Comparison of ENCODE assay signal across 8 mouse cellular contexts in the genomic region with DNA sequence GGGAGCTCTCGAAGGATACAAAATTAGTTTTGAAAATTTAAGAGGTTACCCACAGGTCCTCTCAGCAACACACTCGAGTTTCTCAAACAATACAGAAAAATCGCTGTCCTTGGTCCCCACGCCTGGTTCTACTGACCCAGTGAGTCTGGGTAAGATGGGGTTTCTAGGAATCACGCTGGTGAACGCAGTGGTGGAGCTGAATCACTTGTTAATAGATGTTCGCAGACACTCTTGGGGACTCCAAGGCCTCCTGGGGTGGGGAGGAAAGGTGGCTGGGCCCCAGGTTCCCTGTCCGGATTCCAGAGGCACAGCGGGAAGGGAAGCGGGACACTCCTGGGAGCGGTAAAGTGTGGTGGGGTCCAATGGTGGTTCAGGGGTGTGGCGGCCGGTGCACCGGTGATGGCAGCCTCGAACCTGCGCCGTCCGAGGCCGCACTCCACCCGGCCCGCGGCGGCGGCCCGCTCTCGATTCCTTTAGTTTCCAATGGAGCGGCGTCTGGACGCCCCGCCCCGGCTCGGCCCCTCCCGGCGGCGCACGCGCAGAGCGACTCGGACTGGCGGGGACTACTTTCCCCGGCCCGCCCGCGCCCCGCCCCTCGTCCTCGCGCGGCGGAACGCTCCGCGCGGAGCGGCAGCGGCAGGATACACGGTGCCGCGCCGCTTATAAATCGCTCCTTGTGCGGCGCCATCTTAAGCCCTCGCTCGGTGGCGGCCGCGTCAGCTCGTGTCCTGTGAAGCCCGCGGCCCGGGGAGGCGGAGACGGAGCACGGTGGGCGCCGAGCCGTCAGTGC. TPM values are rescaled to one million over a fixed set of nuclear protein-coding genes. Genes with fewer than 3 reads are reported as not detected.
A peak's percentile ranks its signal among the peaks of the same experiment; 100 is the strongest.
DNase-seq lines count a peak whose midpoint lies in the region; ATAC-seq and TF ChIP-seq lines count a peak whose summit lies in the region.

No protein-coding gene starts in this region.

- no peaks in the 10 kb centered on the region for H3K36me3 ChIP-seq in embryonic facial prominence, embryonic 11.5 days (replicated peaks; ENCODE audit: control insufficient read depth, insufficient read depth, low read depth, low read length)
- peaks cover 9% of the 10 kb centered on the region for H3K36me3 ChIP-seq in limb, embryonic 10.5 days
- H3K36me3 ChIP-seq in midbrain, embryonic 13.5 days = no peaks in the 10 kb centered on the region
- H3K36me3 ChIP-seq in small intestine, adult 2 months (ENCODE audit: control insufficient read depth, insufficient read depth, low read length) = peaks cover 7% of the 10 kb centered on the region; the same call in 1 of the 2 replicates

- TF ChIP-seq POLR2A in small intestine, adult 2 months (IDR thresholded peaks at IDR 0.05; ENCODE audit: low read depth, low read length) = peak; percentile 99

- H3K4me3 ChIP-seq in embryonic facial prominence, embryonic 11.5 days (ENCODE audit: low read depth, low read length) = peak overlapping the region; percentile 72
- peak overlapping the region; percentile 93 for H3K4me3 ChIP-seq in limb, embryonic 10.5 days
- peak overlapping the region; percentile 97 for H3K4me3 ChIP-seq in midbrain, embryonic 13.5 days (replicated peaks)
- H3K4me3 ChIP-seq in small intestine, adult 2 months (ENCODE audit: low read depth, low read length) = peak overlapping the region; percentile 99

- H3K27me3 ChIP-seq in embryonic facial prominence, embryonic 11.5 days (ENCODE audit: control insufficient read depth, insufficient read depth, low read length) = no peaks in the 10 kb centered on the region
- no peaks in the 10 kb centered on the region for H3K27me3 ChIP-seq in limb, embryonic 10.5 days (ENCODE audit: low read depth, poor library complexity, severe bottlenecking)
- H3K27me3 ChIP-seq in midbrain, embryonic 13.5 days = no peaks in the 10 kb centered on the region
- H3K27me3 ChIP-seq in small intestine, adult 2 months (ENCODE audit: control insufficient read depth, insufficient read depth, low read length) = no peaks in the 10 kb centered on the region

- peak overlapping the region; percentile 94 for H3K9ac ChIP-seq in embryonic facial prominence, embryonic 11.5 days (replicated peaks; ENCODE audit: low read length)
- peak overlapping the region; percentile 88 for H3K9ac ChIP-seq in midbrain, embryonic 13.5 days (replicated peaks)

- peak; percentile 92 for DNase-seq in 3134 (ENCODE audit: extremely low read depth, insufficient read length, low spot score)
- peak; percentile 99 for DNase-seq in adrenal gland, postnatal 25 days
- peak; percentile 97 for DNase-seq in embryonic facial prominence, embryonic 11.5 days (ENCODE audit: low spot score)
- peak; percentile 100 for DNase-seq in heart, adult 11 months
- DNase-seq in kidney, adult 11 months = peak; percentile 94
- peak; percentile 99 for DNase-seq in limb, embryonic 10.5 days (ENCODE audit: low spot score)

- WGBS in embryonic facial prominence, embryonic 11.5 days = 5% methylated on average over 69 of the region's 78 CpGs
- 6% methylated on average over 78 of the region's 78 CpGs for WGBS in limb, embryonic 10.5 days
- 5% methylated on average over 71 of the region's 78 CpGs for WGBS in midbrain, embryonic 13.5 days
- WGBS in small intestine, adult 2 months = 5% methylated on average over 77 of the region's 78 CpGs

- TF ChIP-seq CTCF in small intestine, adult 2 months (IDR thresholded peaks at IDR 0.05; ENCODE audit: extremely low read depth, insufficient read length, insufficient replicate concordance, low read depth, low read length) = no peak

- ATAC-seq in embryonic facial prominence, embryonic 11.5 days (replicated peaks; ENCODE audit: insufficient number of reproducible peaks, low FRiP score, low TSS enrichment, low read depth) = peak; percentile 83
- peak; percentile 89 for ATAC-seq in midbrain, embryonic 13.5 days

- no peaks in the 10 kb centered on the region for H3K9me3 ChIP-seq in embryonic facial prominence, embryonic 11.5 days (replicated peaks; ENCODE audit: control insufficient read depth, low read length)
- H3K9me3 ChIP-seq in limb, embryonic 10.5 days (replicated peaks) = no peaks in the 10 kb centered on the region
- H3K9me3 ChIP-seq in midbrain, embryonic 13.5 days = no peaks in the 10 kb centered on the region

- H3K27ac ChIP-seq in embryonic facial prominence, embryonic 11.5 days (replicated peaks; ENCODE audit: low read depth, low read length) = peak overlapping the region; percentile 91
- H3K27ac ChIP-seq in limb, embryonic 10.5 days = peak overlapping the region; percentile 98
- H3K27ac ChIP-seq in midbrain, embryonic 13.5 days = peak overlapping the region; percentile 94
- peak overlapping the region; percentile 85 for H3K27ac ChIP-seq in small intestine, adult 2 months (ENCODE audit: insufficient read depth, low read depth, low read length)

- H3K4me1 ChIP-seq in embryonic facial prominence, embryonic 11.5 days (ENCODE audit: control insufficient read depth, insufficient read depth, low read length) = 0 out of 2 replicates have a peak, but pooled peaks cover 2% of the 10 kb centered on the region
- peaks cover 40% of the 10 kb centered on the region for H3K4me1 ChIP-seq in limb, embryonic 10.5 days
- peaks cover 69% of the 10 kb centered on the region for H3K4me1 ChIP-seq in midbrain, embryonic 13.5 days (replicated peaks)
- peaks cover 17% of the 10 kb centered on the region for H3K4me1 ChIP-seq in small intestine, adult 2 months (ENCODE audit: control insufficient read depth, insufficient read depth, insufficient read length, low read length)

- peak overlapping the region; percentile 21 for H3K4me2 ChIP-seq in embryonic facial prominence, embryonic 11.5 days (ENCODE audit: low read depth, low read length)
- H3K4me2 ChIP-seq in midbrain, embryonic 13.5 days (replicated peaks) = peak overlapping the region; percentile 98

RNA-seq across cellular contexts. Expression of a gene that starts 4.0 kb away (rescaled TPM):
- 802 and 854 TPM in 2 replicates for total RNA-seq in adrenal gland, postnatal 25 days (2021)
- 933 and 966 TPM in 2 replicates for polyA plus RNA-seq in embryonic facial prominence, embryonic 11.5 days (2014; fragmentation: Nextera tagmentation; extraction: Ambion mirVana)
- 583 and 698 TPM in 2 replicates for polyA plus RNA-seq in limb, embryonic 10.5 days (2016; fragmentation: Nextera tagmentation; extraction: Ambion mirVana)
- polyA plus RNA-seq in midbrain, embryonic 13.5 days (2015; fragmentation: Nextera tagmentation; extraction: Ambion mirVana) = 616 and 667 TPM in 2 replicates
- 137 and 230 TPM in 2 replicates for polyA plus RNA-seq in small intestine, adult 2 months (2012; rRNA removed)

Comparison
In these comparisons a context has a peak if more than half of its experiments do, and no peak if none do; other contexts are left out.
1. Peak in every context shown above with its lines: DNase-seq, ATAC-seq, H3K4me3 ChIP-seq and H3K27ac ChIP-seq.